Mouse (Mus musculus) ES-Bruce4 (cell line): ENCODE data around the gene Def6. TPM values are rescaled to one million over a fixed set of nuclear protein-coding genes. Genes with fewer than 3 reads are reported as not detected.

Experiments used
- H3K27ac ChIP-seq: 2 replicates; pipeline ENCODE4 v1.5.1; 2012; ENCODE audit warnings: low read length, inconsistent platforms; ENCODE audit not compliant: insufficient read depth
- H3K27me3 ChIP-seq: 2 replicates; pipeline ENCODE4 v1.6.1; 2012; ENCODE audit warnings: mild to moderate bottlenecking, low read length, inconsistent platforms; ENCODE audit not compliant: control insufficient read depth, poor library complexity, insufficient read depth, severe bottlenecking
- H3K36me3 ChIP-seq: 2 replicates; pipeline ENCODE4 v1.6.1; 2012; ENCODE audit warnings: inconsistent platforms, mild to moderate bottlenecking, low read length, moderate library complexity; ENCODE audit not compliant: control insufficient read depth, poor library complexity, insufficient read depth, severe bottlenecking
- H3K4me1 ChIP-seq: one replicate; pipeline ENCODE4 v1.8.1; 2011; ENCODE audit warnings: low read length; ENCODE audit not compliant: control insufficient read depth, insufficient read depth
- H3K4me3 ChIP-seq: 2 replicates; pipeline ENCODE4 v1.5.1; 2011; ENCODE audit warnings: low read depth, mild to moderate bottlenecking, low read length
- H3K9ac ChIP-seq: 2 replicates; pipeline ENCODE4 v1.6.1; 2012; ENCODE audit warnings: low read depth, mild to moderate bottlenecking, inconsistent platforms; ENCODE audit not compliant: poor library complexity, severe bottlenecking
- H3K9me3 ChIP-seq: replicated peaks from 2 replicates; pipeline ENCODE4 v1.6.1; 2012; ENCODE audit warnings: mild to moderate bottlenecking, low read length, inconsistent platforms; ENCODE audit not compliant: control insufficient read depth, poor library complexity, insufficient read depth, severe bottlenecking
- CTCF ChIP-seq: IDR thresholded peaks from one replicate; pipeline ENCODE4 v1.8.1; 2011; ENCODE audit warnings: low read depth, low read length
- EP300 ChIP-seq: IDR thresholded peaks from 2 replicates; pipeline ENCODE4 v1.6.1; 2011; ENCODE audit warnings: low read depth, low read length; ENCODE audit not compliant: insufficient read depth
- POLR2A ChIP-seq: IDR thresholded peaks from one replicate; pipeline ENCODE4 v1.8.1; 2011; ENCODE audit warnings: low read length; ENCODE audit not compliant: insufficient read depth
- polyA plus RNA-seq: library from polyadenylated mRNA; stranded (reverse); fragments of >200 nt; gene quantifications from 2 replicates; pipeline ENCODE4 v1.2.4, GENCODE M21; 2011; ENCODE audit warnings: low read depth; ENCODE audit not compliant: missing spikeins, insufficient read depth, insufficient read length

Gene Def6
- polyA plus RNA-seq, 1 experiment = 28.4 TPM

DNA sequence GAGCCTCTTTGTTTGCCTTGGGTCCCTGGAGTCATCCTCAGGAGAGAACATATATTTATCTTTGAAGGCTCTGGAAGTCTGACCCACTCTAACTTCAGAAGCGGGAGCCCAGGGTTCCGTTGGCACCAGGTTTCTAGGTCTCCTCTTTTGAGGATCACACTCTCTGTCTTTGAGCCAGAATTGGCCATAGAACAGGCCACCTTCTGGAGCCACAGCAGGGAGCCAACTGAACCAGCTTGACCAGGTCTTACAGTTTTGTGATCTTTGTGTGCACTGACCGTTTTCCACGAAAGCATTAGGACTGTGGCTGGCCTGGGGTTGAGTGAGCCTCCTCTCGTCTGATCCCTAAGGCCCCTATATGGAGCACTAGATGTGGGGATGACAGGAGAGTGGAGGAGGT is 27.1 kb downstream of the Def6 start:
- Histone ChIP-seq H3K27ac (no peak overlapping the region), H3K4me3 (no peak overlapping the region), H3K9me3 (no peaks in the 10 kb centered on the region), H3K36me3 (no peaks in the 10 kb centered on the region), H3K4me1 (peaks cover 8% of the 10 kb centered on the region), H3K9ac (no peak overlapping the region), H3K27me3 (no peaks in the 10 kb centered on the region)
- TF ChIP-seq CTCF (no peak), EP300 (no peak), POLR2A (no peak)

DNA sequence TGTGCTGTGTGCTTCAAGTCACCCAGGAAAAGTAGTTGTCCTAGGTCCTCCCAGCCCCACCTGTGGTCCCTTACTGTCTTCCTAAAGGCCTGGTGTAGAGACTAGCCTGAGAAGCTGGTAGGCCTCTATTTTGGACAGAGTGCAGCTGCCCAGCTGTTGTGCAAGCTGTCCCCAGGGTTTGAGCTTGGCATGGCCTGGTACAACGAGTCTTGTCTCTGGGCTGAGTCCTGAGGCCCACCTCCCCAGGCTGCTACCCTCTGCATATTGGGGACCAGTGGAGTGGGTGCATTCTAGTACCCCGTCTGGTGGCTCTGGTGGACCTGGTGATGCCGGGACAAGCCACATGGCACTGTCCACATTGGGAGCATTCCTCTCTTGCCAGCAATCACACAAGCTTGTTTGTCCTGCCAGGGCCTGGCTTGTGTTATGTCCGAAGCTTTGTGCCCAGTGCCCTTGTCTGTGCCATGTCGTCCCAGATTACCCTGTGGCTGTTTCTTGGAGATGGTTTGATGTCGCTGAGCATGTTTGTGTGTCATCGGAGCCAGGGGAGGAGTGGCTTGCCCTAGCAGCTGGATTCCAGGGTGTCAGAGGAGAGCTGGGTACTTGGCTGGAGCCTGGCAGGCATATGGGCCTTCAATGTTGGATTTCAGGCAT is 28.5 kb downstream of the Def6 start:
- no peak overlapping the region for H3K4me3 ChIP-seq
- H3K9ac ChIP-seq = no peak overlapping the region
- no peaks in the 10 kb centered on the region for H3K27me3 ChIP-seq
- no peaks in the 10 kb centered on the region for H3K9me3 ChIP-seq
- H3K27ac ChIP-seq = no peak overlapping the region
- peaks cover 5% of the 10 kb centered on the region for H3K4me1 ChIP-seq
- 0 out of 2 replicates have a peak, but pooled peaks cover 2% of the 10 kb centered on the region for H3K36me3 ChIP-seq
- TF ChIP-seq POLR2A (no peak), EP300 (no peak), CTCF (no peak)

- no peaks in the 10 kb centered on the region for H3K27me3 ChIP-seq
- peaks cover 5% of the 10 kb centered on the region for H3K4me1 ChIP-seq
- no peak overlapping the region for H3K4me3 ChIP-seq
- H3K27ac ChIP-seq = no peak overlapping the region
- TF ChIP-seq POLR2A = no peak
- no peaks in the 10 kb centered on the region for H3K9me3 ChIP-seq
- H3K36me3 ChIP-seq = 0 out of 2 replicates have a peak, but pooled peaks cover 3% of the 10 kb centered on the region
- H3K9ac ChIP-seq = no peak overlapping the region
Observed at GRCm38 (mm10) chr17:28236636-28237015, 29.0 kb downstream of the Def6 start.

GRCm38 (mm10) chr17:28237362-28237761 is 29.8 kb downstream of the Def6 start:
- Histone ChIP-seq H3K4me3 (no peak overlapping the region), H3K9me3 (no peaks in the 10 kb centered on the region), H3K4me1 (peaks cover 5% of the 10 kb centered on the region), H3K27ac (no peak overlapping the region), H3K36me3 (0 out of 2 replicates have a peak, but pooled peaks cover 3% of the 10 kb centered on the region), H3K27me3 (no peaks in the 10 kb centered on the region), H3K9ac (no peak overlapping the region)
- TF ChIP-seq CTCF (no peak), EP300 (no peak), POLR2A (no peak)

GRCm38 (mm10) chr17:28237874-28238273 is 30.3 kb downstream of the Def6 start:
- Histone ChIP-seq H3K4me1 (peaks cover 5% of the 10 kb centered on the region), H3K4me3 (no peak overlapping the region), H3K9me3 (no peaks in the 10 kb centered on the region), H3K27me3 (no peaks in the 10 kb centered on the region), H3K9ac (no peak overlapping the region), H3K36me3 (0 out of 2 replicates have a peak, but pooled peaks cover 3% of the 10 kb centered on the region), H3K27ac (no peak overlapping the region)
- TF ChIP-seq CTCF (no peak), POLR2A (no peak), EP300 (no peak)

DNA sequence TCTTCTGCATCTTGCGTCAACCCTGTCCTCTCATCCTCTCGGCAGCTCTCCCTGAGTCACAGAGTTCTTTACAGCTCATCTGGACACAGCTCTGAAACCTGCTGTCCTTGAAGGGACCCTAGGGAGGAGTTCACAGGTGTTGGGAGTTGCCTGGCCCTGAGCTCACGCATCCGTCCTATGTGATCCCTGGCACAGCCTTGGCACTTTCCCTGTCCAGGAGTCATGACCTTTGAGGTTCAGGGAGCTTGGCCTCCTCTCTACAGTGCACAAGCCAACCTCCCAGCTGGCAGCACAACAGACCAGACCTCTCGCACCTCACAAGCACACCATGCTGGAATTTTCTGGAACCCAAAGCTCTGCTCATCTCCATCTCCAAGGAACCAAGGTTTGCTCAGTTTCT is 33.3 kb downstream of the Def6 start:
- Histone ChIP-seq H3K9me3 (no peaks in the 10 kb centered on the region), H3K36me3 (0 out of 2 replicates have a peak, but pooled peaks cover 3% of the 10 kb centered on the region), H3K4me1 (peaks cover 10% of the 10 kb centered on the region), H3K4me3 (no peak overlapping the region), H3K27ac (no peak overlapping the region), H3K9ac (no peak overlapping the region), H3K27me3 (no peaks in the 10 kb centered on the region)
- TF ChIP-seq POLR2A = no peak
- no peak for TF ChIP-seq EP300
- no peak for TF ChIP-seq CTCF
